Mouse (Mus musculus) spleen, adult 2 months (tissue): ENCODE data around the gene Cdh8.

Experiments used
- CTCF ChIP-seq: fragments of 200-500 bp; IDR thresholded peaks from 2 replicates; pipeline ENCODE4 v1.5.1; 2011; ENCODE audit warnings: mild to moderate bottlenecking, inconsistent platforms; ENCODE audit not compliant: insufficient read depth, insufficient read length, insufficient replicate concordance; ENCODE audit errors: extremely low read depth
- POLR2A ChIP-seq: fragments of 200-500 bp; IDR thresholded peaks from 2 replicates; pipeline ENCODE4 v1.6.1; 2011; ENCODE audit warnings: low read depth, low read length, inconsistent platforms

- TF ChIP-seq CTCF = no peak
- no peak for TF ChIP-seq POLR2A
Observed at GRCm38 (mm10) chr8:99040423-99040822, 375.8 kb downstream of the Cdh8 start.
